Mouse (Mus musculus): ENCODE data around the gene Siglec1.
A peak's percentile ranks its signal among the peaks of the same experiment; 100 is the strongest.

Siglec1 gene

GRCm38 (mm10) chr2:131096101-131096795 is 9.7 kb upstream of the Siglec1 start:
- DNase-seq, result peak; percentile 83

- DNase-seq, result peak; percentile 78
Measured at GRCm38 (mm10) chr2:131094823-131095222, 8.3 kb upstream of the Siglec1 start.

- DNase-seq, result no peak
Measured at GRCm38 (mm10) chr2:131093577-131093976, 7.0 kb upstream of the Siglec1 start.

DNA sequence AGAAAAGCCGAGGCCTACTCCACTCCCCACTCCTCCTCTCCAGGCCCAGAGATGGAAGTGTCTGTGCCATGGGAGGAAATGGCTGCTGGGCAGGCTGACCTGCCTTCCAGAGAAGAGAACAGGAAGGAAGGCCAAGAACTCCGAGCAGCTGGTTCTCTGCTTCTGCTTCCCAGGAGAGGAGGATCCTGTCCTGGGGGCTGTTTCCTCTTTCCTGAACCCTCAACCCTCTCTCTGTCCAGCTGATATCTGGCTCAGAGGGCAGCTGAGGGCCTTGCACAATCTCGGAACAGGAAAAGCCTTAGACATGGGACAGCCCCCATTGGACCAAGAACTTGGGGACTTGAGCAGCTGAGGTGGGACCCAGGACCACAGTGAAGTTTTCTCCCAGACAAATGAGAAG is 4.3 kb upstream of the Siglec1 start:
- DNase-seq, result no peak

- no peak for DNase-seq
Measured at GRCm38 (mm10) chr2:131089634-131090033, 3.1 kb upstream of the Siglec1 start.

- DNase-seq, result no peak
Measured at GRCm38 (mm10) chr2:131088581-131088980, 2.0 kb upstream of the Siglec1 start.

- DNase-seq, result no peak
Measured at GRCm38 (mm10) chr2:131084206-131084605, 2.4 kb downstream of the Siglec1 start.

- no peak for DNase-seq
Measured at GRCm38 (mm10) chr2:131080507-131080906, 6.1 kb downstream of the Siglec1 start.

DNA sequence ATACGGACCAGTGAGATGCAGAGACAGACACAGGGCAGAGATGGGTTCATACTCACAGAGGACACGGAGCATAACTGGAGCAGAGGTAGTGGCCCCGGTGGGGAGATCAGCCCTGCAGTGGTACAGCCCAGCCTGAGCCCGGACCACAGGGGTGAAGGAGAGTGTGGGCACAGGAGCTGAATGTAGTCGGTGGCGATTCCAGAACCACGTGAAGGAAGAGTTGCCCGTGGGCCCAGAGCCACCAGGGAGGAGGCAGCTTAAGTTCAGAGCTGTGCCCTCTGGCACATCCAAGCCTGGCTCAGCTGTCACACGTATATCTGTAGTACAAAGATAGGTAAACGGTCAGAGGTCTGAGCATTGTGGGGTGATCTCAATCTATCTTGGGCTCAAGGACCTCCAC is 14.0 kb downstream of the Siglec1 start:
- no peak for DNase-seq

DNA sequence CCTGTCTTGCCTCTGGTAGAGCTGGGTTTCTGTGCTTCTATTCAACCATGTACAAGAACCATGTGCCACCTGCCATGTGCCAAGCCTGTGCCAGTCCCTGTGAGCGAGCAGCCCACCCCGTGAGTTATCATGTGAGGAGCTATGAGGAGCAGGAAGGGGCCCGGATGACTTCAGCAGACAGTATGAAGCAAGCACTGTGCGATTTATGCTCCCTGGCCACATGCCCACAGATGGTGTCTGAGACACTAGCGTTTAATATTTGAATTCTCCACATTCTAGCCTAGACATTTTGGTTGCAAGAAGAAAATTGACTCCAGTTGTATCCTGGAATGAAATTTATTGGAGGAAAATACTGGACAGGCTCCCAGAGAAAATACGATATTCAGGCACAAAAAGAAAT is 19.1 kb downstream of the Siglec1 start:
- no peak for DNase-seq

GRCm38 (mm10) chr2:131066342-131066741 is 20.2 kb downstream of the Siglec1 start:
- DNase-seq, result no peak

DNA sequence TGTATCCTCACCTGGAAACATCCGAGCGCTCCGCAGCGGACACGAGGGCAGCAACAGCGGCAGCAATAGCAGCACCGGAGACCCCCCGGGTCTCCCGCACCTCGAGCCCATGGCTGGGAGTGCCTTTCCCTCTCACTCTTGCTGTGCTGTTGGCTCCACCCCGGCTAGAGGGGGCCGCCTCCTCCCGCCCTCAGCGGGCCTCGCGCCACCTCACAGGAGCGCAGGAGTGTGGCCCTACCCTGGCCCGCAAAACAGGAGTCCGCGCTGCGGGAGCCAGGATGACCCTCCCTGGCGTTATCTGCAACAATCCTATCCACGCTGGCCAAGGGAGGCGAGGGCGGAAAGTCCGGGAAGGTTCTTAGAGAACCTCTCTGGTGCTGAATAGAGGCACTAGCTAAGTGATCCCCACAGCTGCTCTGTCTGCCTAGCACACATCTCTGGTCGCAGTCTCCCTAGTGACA is 23.1 kb downstream of the Siglec1 start, which contains the start of gene Adam33:
Adam33 (minus strand) TSS at position 411 of the 461 bp plus-strand sequence.
- DNase-seq, result peak; percentile 33

DNA sequence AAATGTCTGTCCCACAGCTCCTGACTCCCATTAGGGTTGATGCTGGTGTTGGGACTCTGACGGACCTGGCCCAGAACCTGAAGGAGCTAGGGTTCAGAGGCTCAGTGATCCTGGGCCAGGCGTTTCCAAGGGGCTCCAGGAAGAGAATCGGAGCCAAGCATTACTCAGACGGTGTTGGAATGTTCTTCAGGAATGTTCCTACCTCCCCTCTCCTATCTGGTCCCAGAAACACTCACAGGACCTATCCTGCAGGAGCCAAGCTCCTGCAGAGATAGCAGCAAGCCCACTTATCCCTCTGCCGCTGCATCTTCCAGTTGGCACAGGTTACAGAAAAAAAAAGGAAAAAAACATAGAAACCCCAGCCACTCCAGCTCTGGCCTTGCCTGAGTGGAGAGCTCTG is 25.0 kb downstream of the Siglec1 start:
- DNase-seq, result no peak

DNA sequence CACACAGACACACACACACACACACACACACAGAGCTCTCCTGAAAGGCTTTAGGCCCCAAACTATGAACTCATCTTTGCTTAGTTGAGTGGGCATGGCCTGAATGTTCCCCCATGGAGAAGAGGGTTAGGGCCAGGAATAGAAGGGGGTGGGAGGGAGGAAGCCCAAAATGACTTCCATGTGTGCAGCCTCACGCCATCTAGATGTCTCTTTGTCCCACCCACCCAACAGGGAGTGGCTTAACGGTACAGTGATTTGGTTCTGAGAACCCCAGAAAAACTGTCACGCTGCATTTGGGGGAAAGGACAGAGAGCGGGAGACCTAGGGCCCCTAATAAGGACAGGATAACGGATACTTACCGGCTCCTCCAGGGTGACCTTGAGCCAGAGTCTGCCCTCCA is 25.8 kb downstream of the Siglec1 start:
- peak; percentile 55 for DNase-seq

GRCm38 (mm10) chr2:131059781-131060540 is 26.6 kb downstream of the Siglec1 start:
- DNase-seq, result no peak

- no peak for DNase-seq
Measured at GRCm38 (mm10) chr2:131059377-131059776, 27.2 kb downstream of the Siglec1 start.

DNA sequence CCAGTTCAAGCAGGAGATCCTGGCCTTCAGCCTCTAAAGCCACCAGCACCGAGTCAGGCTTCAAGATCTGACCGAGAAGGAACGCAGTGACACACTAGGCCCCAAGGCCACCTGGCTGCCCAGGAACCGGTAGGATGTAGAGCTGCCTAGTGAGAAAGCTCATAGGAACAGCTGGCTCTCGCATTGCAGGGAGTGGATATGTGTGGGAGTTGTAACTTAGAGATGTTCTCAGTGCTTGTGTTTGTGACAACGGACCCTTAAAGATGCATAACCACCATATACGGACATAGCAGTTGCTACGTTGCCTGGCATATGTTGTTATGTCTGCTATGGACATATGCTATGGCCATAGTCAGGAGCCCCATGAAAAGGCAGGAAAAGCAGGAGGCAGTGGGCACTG is 27.9 kb downstream of the Siglec1 start:
- no peak for DNase-seq

- DNase-seq, result peak; percentile 75
Measured at GRCm38 (mm10) chr2:131056191-131056590, 30.4 kb downstream of the Siglec1 start.

GRCm38 (mm10) chr2:131055631-131056030 is 30.9 kb downstream of the Siglec1 start:
- peak; percentile 77 for DNase-seq

DNA sequence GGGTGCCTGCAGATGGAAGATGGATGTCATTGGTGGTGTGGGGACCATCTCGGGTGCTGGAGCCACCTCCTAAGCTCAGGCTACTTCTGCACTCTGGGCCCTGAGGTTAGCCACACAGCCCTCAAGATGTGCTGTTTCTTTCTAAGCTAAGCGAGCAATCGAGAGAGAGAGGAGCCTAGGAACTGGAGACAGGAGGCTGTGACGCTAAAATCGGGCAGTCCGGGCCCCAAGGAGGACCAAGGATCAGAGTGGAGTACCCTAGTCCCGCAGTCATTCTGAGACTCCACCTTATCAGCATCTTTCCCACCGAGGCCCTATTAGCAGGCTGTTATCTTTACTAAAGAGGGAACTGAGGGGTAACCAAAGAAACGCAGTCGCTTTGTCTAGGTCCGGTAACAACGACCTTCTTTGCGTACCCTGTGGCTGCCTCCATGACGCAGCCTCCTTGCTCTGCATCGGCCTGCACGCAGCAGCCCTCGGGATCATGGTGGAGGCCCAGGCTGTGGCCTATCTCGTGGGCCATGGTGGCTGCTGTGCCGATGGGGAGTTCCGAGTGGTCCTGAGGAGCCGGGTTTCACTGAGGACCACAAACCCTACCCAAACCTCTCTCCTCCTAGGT is 31.8 kb downstream of the Siglec1 start:
- no peak for DNase-seq

GRCm38 (mm10) chr2:131053851-131054645 is 32.5 kb downstream of the Siglec1 start:
- DNase-seq, result peak; percentile 63

DNA sequence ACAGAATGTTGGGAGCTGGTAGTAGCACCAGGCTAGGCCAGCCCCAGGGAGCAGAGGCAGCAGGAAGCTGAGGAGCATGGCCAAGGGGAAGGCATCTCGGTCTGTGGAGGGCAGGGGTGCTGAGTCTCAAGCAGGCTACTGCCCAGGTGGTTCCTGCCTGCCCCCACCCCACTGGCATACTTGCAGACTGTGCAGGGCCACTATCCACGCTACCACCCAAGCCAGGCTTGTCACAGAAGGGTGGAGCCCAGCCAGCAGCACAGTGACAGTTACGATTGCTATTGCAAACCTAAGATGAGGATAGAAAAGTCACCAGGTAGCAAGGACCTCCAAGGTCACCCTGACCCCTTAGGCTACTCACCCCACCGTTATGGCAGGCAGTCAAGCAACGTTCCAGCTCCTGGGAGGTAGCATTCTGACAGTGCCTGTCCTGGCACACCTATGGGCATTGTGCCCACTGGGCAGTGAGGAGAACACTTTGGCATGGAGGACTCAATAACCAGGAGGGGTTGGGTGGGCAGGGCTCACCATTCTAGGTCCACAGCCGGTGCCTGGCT is 33.6 kb downstream of the Siglec1 start:
- no peak for DNase-seq

DNA sequence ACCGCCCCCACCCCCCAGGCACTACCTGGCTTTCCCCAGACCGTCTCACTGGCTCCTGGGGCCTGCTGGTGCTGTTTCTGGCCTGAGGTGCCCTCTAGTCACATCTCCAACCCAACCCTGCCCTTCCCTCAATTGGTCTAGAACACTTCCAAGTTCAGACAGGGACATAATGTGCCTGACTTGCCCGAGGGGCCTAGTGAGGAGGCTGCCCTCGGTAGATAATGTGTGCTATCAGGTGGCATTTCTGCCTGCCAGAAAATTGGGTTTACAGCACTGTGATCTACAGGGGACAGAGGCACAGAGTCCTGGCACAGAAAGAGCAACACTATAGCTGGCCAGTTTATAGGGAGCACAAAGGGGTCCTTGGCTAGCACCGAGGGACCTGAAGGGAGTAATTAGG is 34.5 kb downstream of the Siglec1 start:
- DNase-seq, result no peak
